Mouse (Mus musculus) hindbrain, embryonic 15.5 days (tissue): Measurements from ENCODE around the gene Gabrq. TPM values are rescaled to one million over a fixed set of nuclear protein-coding genes. Genes with fewer than 3 reads are reported as not detected.

ENCODE experiments used
- ATAC-seq: fragments of 200-750 bp; cut with Nextera tagmentation; 2 replicates; pipeline ENCODE4 v1.8.0; 2017; ENCODE audit warnings: low read depth, moderate number of reproducible peaks, moderate TSS enrichment; ENCODE audit not compliant: low FRiP score
- H3K27ac ChIP-seq: fragments of 300-500 bp; sonication (generic); replicated peaks from 2 replicates; pipeline ENCODE4 v1.5.1; 2015; ENCODE audit warnings: mild to moderate bottlenecking, inconsistent platforms
- H3K27me3 ChIP-seq: fragments of 300-500 bp; sonication (generic); 2 replicates; pipeline ENCODE4 v1.6.1; 2015; ENCODE audit warnings: control low read depth, inconsistent platforms
- H3K36me3 ChIP-seq: fragments of 300-500 bp; sonication (generic); 2 replicates; pipeline ENCODE4 v1.6.1; 2015; ENCODE audit warnings: control low read depth, inconsistent platforms
- H3K4me1 ChIP-seq: fragments of 300-500 bp; sonication (generic); replicated peaks from 2 replicates; pipeline ENCODE4 v1.6.1; 2015; ENCODE audit warnings: control low read depth, inconsistent platforms
- H3K4me2 ChIP-seq: fragments of 300-500 bp; sonication (generic); 2 replicates; pipeline ENCODE4 v1.6.1; 2015; ENCODE audit warnings: moderate library complexity, mild to moderate bottlenecking, inconsistent platforms
- H3K4me3 ChIP-seq: fragments of 300-500 bp; sonication (generic); 2 replicates; pipeline ENCODE4 v1.5.1; 2015; ENCODE audit warnings: mild to moderate bottlenecking, inconsistent platforms
- H3K9ac ChIP-seq: fragments of 300-500 bp; sonication (generic); 2 replicates; pipeline ENCODE4 v1.6.1; 2015; ENCODE audit warnings: inconsistent platforms
- H3K9me3 ChIP-seq: fragments of 300-500 bp; sonication (generic); 2 replicates; pipeline ENCODE4 v1.6.1; 2016; ENCODE audit warnings: control low read depth, inconsistent platforms
- WGBS: fragments of 180-500 bp; shearing (Covaris S2); methylation state at CpG from one replicate; pipeline ENCODE4 v1.1.7; 2015; 5-methylcytosine and 5-hydroxymethylcytosine counted together
- polyA plus RNA-seq: library from polyadenylated mRNA; unstranded; fragments of >200 nt; fragmentation: Nextera tagmentation; extraction: Ambion mirVana; gene quantifications from 2 replicates; pipeline ENCODE4 v1.2.1, GENCODE M21; 2015

Gabrq gene
- polyA plus RNA-seq, result 3.5 and 4.9 TPM in 2 replicates

- Histone ChIP-seq H3K27me3 (no peaks in the 10 kb centered on the region), H3K27ac (no peak within 1 kb of the TSS), H3K9me3 (no peaks in the 10 kb centered on the region), H3K4me2 (peak within 1 kb of the TSS; percentile 75), H3K9ac (peak within 1 kb of the TSS; percentile 39; the same call in 1 of the 2 replicates), H3K36me3 (no peaks in the 10 kb centered on the region), H3K4me3 (peak within 1 kb of the TSS; percentile 47), H3K4me1 (no peaks in the 10 kb centered on the region)
- ATAC-seq, result peak; percentile 93
- WGBS, result 30% methylated on average over 42 of the region's 43 CpGs
These were observed at the start of gene Gabrq for GRCm38 (mm10) chrX:72824776-72825588. TSS of gene Gabrq (plus strand) at chrX:72825178.

GRCm38 (mm10) chrX:72788773-72789557, 36.0 kb upstream of the Gabrq start:
- ATAC-seq, result peak; percentile 94
- no peak overlapping the region for H3K4me3 ChIP-seq
- 23% methylated on average over 1 of the region's 1 CpGs for WGBS
- H3K4me2 ChIP-seq, result no peak overlapping the region
- H3K9ac ChIP-seq, result no peak overlapping the region
- no peaks in the 10 kb centered on the region for H3K9me3 ChIP-seq
- peaks cover 2% of the 10 kb centered on the region; the same call in 1 of the 2 replicates for H3K4me1 ChIP-seq
- H3K27ac ChIP-seq, result peak overlapping the region; percentile 62
- no peaks in the 10 kb centered on the region for H3K27me3 ChIP-seq
- no peaks in the 10 kb centered on the region for H3K36me3 ChIP-seq

- Histone ChIP-seq H3K27ac (peak overlapping the region; percentile 62; the same call in 1 of the 2 replicates), H3K4me3 (no peak overlapping the region), H3K36me3 (no peaks in the 10 kb centered on the region), H3K4me2 (no peak overlapping the region), H3K27me3 (no peaks in the 10 kb centered on the region), H3K9me3 (no peaks in the 10 kb centered on the region), H3K4me1 (peaks cover 2% of the 10 kb centered on the region; the same call in 1 of the 2 replicates), H3K9ac (no peak overlapping the region)
- ATAC-seq, result 0 out of 2 replicates have a peak, but pooled peaks have one; percentile 51
These were observed 35.5 kb upstream of the Gabrq start for GRCm38 (mm10) chrX:72789558-72789871.

- no peaks in the 10 kb centered on the region for H3K36me3 ChIP-seq
- H3K9ac ChIP-seq, result no peak overlapping the region
- WGBS, result 7% methylated on average over 5 of the region's 5 CpGs
- no peak overlapping the region for H3K4me3 ChIP-seq
- no peak overlapping the region for H3K4me2 ChIP-seq
- no peaks in the 10 kb centered on the region for H3K4me1 ChIP-seq
- no peak for ATAC-seq
- no peaks in the 10 kb centered on the region for H3K27me3 ChIP-seq
- no peaks in the 10 kb centered on the region for H3K9me3 ChIP-seq
- no peak overlapping the region for H3K27ac ChIP-seq
These were observed 5.4 kb upstream of the Gabrq start for GRCm38 (mm10) chrX:72819594-72819993.

- ATAC-seq, result no peak
- 75% methylated on average over 2 of the region's 2 CpGs for WGBS
- H3K4me1 ChIP-seq, result no peaks in the 10 kb centered on the region
- H3K4me2 ChIP-seq, result no peak overlapping the region
- H3K36me3 ChIP-seq, result no peaks in the 10 kb centered on the region
- H3K9me3 ChIP-seq, result no peaks in the 10 kb centered on the region
- no peaks in the 10 kb centered on the region for H3K27me3 ChIP-seq
- no peak overlapping the region for H3K4me3 ChIP-seq
- H3K9ac ChIP-seq, result no peak overlapping the region
- H3K27ac ChIP-seq, result no peak overlapping the region
These were observed 1.7 kb upstream of the Gabrq start for GRCm38 (mm10) chrX:72823310-72823709.

GRCm38 (mm10) chrX:72825589-72825905, 569 bp downstream of the Gabrq start:
- H3K4me2 ChIP-seq, result peak overlapping the region; percentile 75
- no peaks in the 10 kb centered on the region for H3K36me3 ChIP-seq
- H3K9ac ChIP-seq, result peak overlapping the region; percentile 39; the same call in 1 of the 2 replicates
- no peak overlapping the region for H3K27ac ChIP-seq
- WGBS, result 52% methylated on average over 7 of the region's 7 CpGs
- no peaks in the 10 kb centered on the region for H3K4me1 ChIP-seq
- H3K27me3 ChIP-seq, result no peaks in the 10 kb centered on the region
- 0 out of 2 replicates have a peak, but pooled peaks have one; percentile 27 for ATAC-seq
- H3K9me3 ChIP-seq, result no peaks in the 10 kb centered on the region
- peak overlapping the region; percentile 47 for H3K4me3 ChIP-seq

Other genes starting within 250 kb of the Gabrq start
- 36.6 and 42.7 TPM in 2 replicates for gene Gabra3, start 168.3 kb upstream of the Gabrq start, polyA plus RNA-seq
- gene Cetn2, start 93.2 kb downstream of the Gabrq start, polyA plus RNA-seq, result 67.1 and 73.8 TPM in 2 replicates
- gene Nsdhl, start 93.4 kb downstream of the Gabrq start, polyA plus RNA-seq, result 48.9 and 49.2 TPM in 2 replicates
- 0.79 and 0.87 TPM in 2 replicates for gene Zfp185, start 162.2 kb downstream of the Gabrq start, polyA plus RNA-seq
- 0.08 and 0.17 TPM in 2 replicates for gene Pnma5, start 211.9 kb downstream of the Gabrq start, polyA plus RNA-seq
- gene Pnma3, start 239.6 kb downstream of the Gabrq start, polyA plus RNA-seq, result 4.2 and 5.0 TPM in 2 replicates